In genomic region chr19:53644020-53644595, GRCm38 (mm10) we compare ENCODE assay signal across 12 mouse cellular contexts. TPM values are rescaled to one million over a fixed set of nuclear protein-coding genes. Genes with fewer than 3 reads are reported as not detected.
A peak's percentile ranks its signal among the peaks of the same experiment; 100 is the strongest.
DNase-seq lines count a peak whose midpoint lies in the region; ATAC-seq and TF ChIP-seq lines count a peak whose summit lies in the region.
"Had no signal": no experiment of that assay in that cellular context is flagged by ENCODE, and none has a peak within 500 bp of the region (broad histone marks: within the 10 kb centered on the region; RNA-seq: fewer than 3 reads in every experiment).

No protein-coding gene starts in this region.

- H3K4me2 ChIP-seq in kidney, embryonic 14.5 days (replicated peaks; ENCODE audit: low read depth, low read length), result no peak overlapping the region
- H3K4me2 ChIP-seq in stomach, postnatal 0 days (replicated peaks; ENCODE audit: low read depth), result no peak overlapping the region

- no peak overlapping the region for H3K4me3 ChIP-seq in kidney, embryonic 14.5 days (ENCODE audit: low read length)
- H3K4me3 ChIP-seq in stomach, postnatal 0 days (ENCODE audit: low read depth, low read length), result no peak overlapping the region
- H3K4me3 ChIP-seq: erythroblast, embryonic 14.5 days had no signal

- TF ChIP-seq CTCF in stomach, postnatal 0 days (IDR thresholded peaks at IDR 0.05; ENCODE audit: low read depth), result peak; percentile 37

- H3K27ac ChIP-seq in kidney, embryonic 14.5 days (ENCODE audit: low read depth, low read length), result no peak overlapping the region
- no peak overlapping the region for H3K27ac ChIP-seq in stomach, postnatal 0 days (replicated peaks)

- peaks cover 67% of the 10 kb centered on the region for H3K36me3 ChIP-seq in kidney, embryonic 14.5 days (ENCODE audit: control insufficient read depth, insufficient read depth, low read length)
- H3K36me3 ChIP-seq in stomach, postnatal 0 days (ENCODE audit: control insufficient read depth, insufficient read depth, low read length), result peaks cover 24% of the 10 kb centered on the region

- ATAC-seq in kidney, embryonic 14.5 days (ENCODE audit: low FRiP score, low TSS enrichment), result no peak
- no peak for ATAC-seq in stomach, postnatal 0 days (ENCODE audit: low FRiP score, low TSS enrichment)

- no peak for TF ChIP-seq EP300 in stomach, postnatal 0 days (optimal IDR thresholded peaks at IDR 0.05)

- no peak overlapping the region for H3K9ac ChIP-seq in kidney, embryonic 14.5 days (ENCODE audit: low read depth, low read length)
- H3K9ac ChIP-seq in stomach, postnatal 0 days (ENCODE audit: low read length), result no peak overlapping the region

- no peaks in the 10 kb centered on the region for H3K27me3 ChIP-seq in kidney, embryonic 14.5 days (ENCODE audit: control insufficient read depth, insufficient read depth, low read length)
- no peaks in the 10 kb centered on the region for H3K27me3 ChIP-seq in stomach, postnatal 0 days (ENCODE audit: control insufficient read depth, insufficient read depth, low read length)

- no peaks in the 10 kb centered on the region for H3K9me3 ChIP-seq in kidney, embryonic 14.5 days (ENCODE audit: control insufficient read depth, low read length)
- H3K9me3 ChIP-seq in stomach, postnatal 0 days (ENCODE audit: control insufficient read depth, low read length), result no peaks in the 10 kb centered on the region

- WGBS in kidney, embryonic 14.5 days, result 88% methylated on average over 9 of the region's 9 CpGs
- 90% methylated on average over 9 of the region's 9 CpGs for WGBS in stomach, postnatal 0 days

- peak; percentile 29 for DNase-seq in adrenal gland, postnatal 14 days
- no peak for DNase-seq in adrenal gland, adult 18-20 months (ENCODE audit: low spot score in 2 of 2)
- peak; percentile 32 for DNase-seq in kidney, postnatal 10 days
- DNase-seq in thymus, postnatal 14 days, result peak; percentile 19
- no peak for DNase-seq in thymus, postnatal 36 days
- no peak for DNase-seq in stomach, postnatal 0 days (ENCODE audit: low spot score)
- DNase-seq in layer of hippocampus, adult 11-12 months (ENCODE audit: low spot score), result no peak
- DNase-seq: cerebellum, postnatal 36 days; heart, postnatal 10 days; kidney, adult 11 months had no signal

- H3K4me1 ChIP-seq in kidney, embryonic 14.5 days (ENCODE audit: control insufficient read depth, insufficient read depth, low read length), result peaks cover 2% of the 10 kb centered on the region
- no peaks in the 10 kb centered on the region; the same call in 1 of the 2 replicates for H3K4me1 ChIP-seq in stomach, postnatal 0 days (replicated peaks; ENCODE audit: control insufficient read depth, insufficient read depth)

RNA-seq across cellular contexts. Expression of gene Rbm20, which starts 33.0 kb away (rescaled TPM):
- 1.3 TPM in 2 replicates for total RNA-seq in adrenal gland, postnatal 14 days (2021)
- 1 to 10 TPM; 1.0 to 1.2 TPM for total RNA-seq in adrenal gland, adult 18-20 months (2021)
- 2.2 and 3.6 TPM in 2 replicates for polyA plus RNA-seq in kidney, embryonic 14.5 days (2014; fragmentation: Nextera tagmentation; extraction: Ambion mirVana)
- polyA plus RNA-seq in stomach, postnatal 0 days (2015; fragmentation: Nextera tagmentation; extraction: Ambion mirVana), result 2.3 and 2.5 TPM in 2 replicates
- polyA plus RNA-seq: erythroblast, embryonic 14.5 days had no signal

RNA-seq across cellular contexts. Expression of gene Smc3, which starts 43.9 kb away (rescaled TPM):
- total RNA-seq in adrenal gland, postnatal 14 days (2021), result 38.2 and 43.8 TPM in 2 replicates
- 10 to 100 TPM; 24.7 to 30.2 TPM for total RNA-seq in adrenal gland, adult 18-20 months (2021)
- polyA plus RNA-seq in kidney, embryonic 14.5 days (2014; fragmentation: Nextera tagmentation; extraction: Ambion mirVana), result 80.2 and 83.5 TPM in 2 replicates
- polyA plus RNA-seq in stomach, postnatal 0 days (2015; fragmentation: Nextera tagmentation; extraction: Ambion mirVana), result 24.9 and 27.0 TPM in 2 replicates

RNA-seq across cellular contexts. Expression of gene Nutf2-ps1, which starts 55.2 kb away (rescaled TPM):
- total RNA-seq in adrenal gland, postnatal 14 days (2021), result 80.2 and 97.3 TPM in 2 replicates
- 10 to 100 TPM; 63.0 to 71.1 TPM for total RNA-seq in adrenal gland, adult 18-20 months (2021)
- 431 and 486 TPM in 2 replicates for polyA plus RNA-seq in kidney, embryonic 14.5 days (2014; fragmentation: Nextera tagmentation; extraction: Ambion mirVana)
- 168 and 177 TPM in 2 replicates for polyA plus RNA-seq in stomach, postnatal 0 days (2015; fragmentation: Nextera tagmentation; extraction: Ambion mirVana)

Comparison
In these comparisons a context has a peak if more than half of its experiments do, and no peak if none do; other contexts are left out.
1. DNase-seq: peak in adrenal gland, postnatal 14 days (single experiment), kidney, postnatal 10 days (single experiment) and thymus, postnatal 14 days (single experiment); none in adrenal gland, adult 18-20 months (0 of 2), thymus, postnatal 36 days (0 of 2), stomach, postnatal 0 days (single experiment) and layer of hippocampus, adult 11-12 months (single experiment).